Mouse (Mus musculus) cerebellum, postnatal 4 days (tissue): ENCODE results near the gene Ybx1.
A peak's percentile ranks its signal among the peaks of the same experiment; 100 is the strongest.
"Not testable (repeated sequence)": the region's sequence is repeated elsewhere in the genome, so short reads cannot be mapped to it uniquely, and the experiment has no call there.

Source experiments
- DNase-seq, 2 experiments: peaks; one replicate each; pipeline ENCODE4 v3.0.0; 2022; ENCODE audit warnings: low spot score in 2 of 2, mixed read lengths in 1 of 2

Gene Ybx1

GRCm38 (mm10) chr4:119294415-119295133 lies at the start of gene Ybx1:
Ybx1 (minus strand) TSS chr4:119294604.
- peak; percentile 100 for DNase-seq

GRCm38 (mm10) chr4:119338861-119339361 lies 44.5 kb upstream of the Ybx1 start:
- peak; percentile 48 to 79 for DNase-seq

- DNase-seq = no peak
Observed at GRCm38 (mm10) chr4:119338422-119338821, 44.0 kb upstream of the Ybx1 start.

GRCm38 (mm10) chr4:119333487-119333886 lies 39.1 kb upstream of the Ybx1 start:
- DNase-seq = no peak

GRCm38 (mm10) chr4:119320896-119321550 lies 26.6 kb upstream of the Ybx1 start:
- peak in 1 of 2 experiments; percentile 8 for DNase-seq

GRCm38 (mm10) chr4:119320131-119320830 lies 25.9 kb upstream of the Ybx1 start, which contains the start of gene Ppih:
Ppih (minus strand) TSS chr4:119320546.
- DNase-seq = peak; percentile 89 to 95

- DNase-seq = no peak
Observed at GRCm38 (mm10) chr4:119313756-119314155, 19.4 kb upstream of the Ybx1 start.

- no peak for DNase-seq
Observed at GRCm38 (mm10) chr4:119305418-119305817, 11.0 kb upstream of the Ybx1 start.

- DNase-seq = no peak
Observed at GRCm38 (mm10) chr4:119303291-119303690, 8.9 kb upstream of the Ybx1 start.

- DNase-seq = no peak
Observed at GRCm38 (mm10) chr4:119301777-119302176, 7.4 kb upstream of the Ybx1 start.

GRCm38 (mm10) chr4:119300761-119301160 lies 6.4 kb upstream of the Ybx1 start:
- DNase-seq = no peak

GRCm38 (mm10) chr4:119297361-119297760 lies 3.0 kb upstream of the Ybx1 start:
- no peak for DNase-seq

- no peak for DNase-seq
Observed at GRCm38 (mm10) chr4:119295134-119295453, 690 bp upstream of the Ybx1 start.

GRCm38 (mm10) chr4:119293574-119294258 lies 688 bp downstream of the Ybx1 start:
- peak in 1 of 2 experiments; percentile 35 for DNase-seq

- DNase-seq = peak in 1 of 2 experiments; percentile 31
Observed at GRCm38 (mm10) chr4:119292771-119293573, 1.4 kb downstream of the Ybx1 start.

- DNase-seq = no peak
Observed at GRCm38 (mm10) chr4:119291921-119292320, 2.5 kb downstream of the Ybx1 start.

- DNase-seq = no peak
Observed at GRCm38 (mm10) chr4:119285336-119285735, 9.1 kb downstream of the Ybx1 start.

- no peak for DNase-seq
Observed at GRCm38 (mm10) chr4:119284861-119285260, 9.5 kb downstream of the Ybx1 start.

GRCm38 (mm10) chr4:119278784-119279183 lies 15.6 kb downstream of the Ybx1 start:
- not testable (repeated sequence) for DNase-seq

- no peak for DNase-seq
Observed at GRCm38 (mm10) chr4:119275726-119276125, 18.7 kb downstream of the Ybx1 start.

GRCm38 (mm10) chr4:119275226-119275625 lies 19.2 kb downstream of the Ybx1 start:
- DNase-seq = no peak
